9 mouse cellular contexts compared by ENCODE assay signal in the genomic region with DNA sequence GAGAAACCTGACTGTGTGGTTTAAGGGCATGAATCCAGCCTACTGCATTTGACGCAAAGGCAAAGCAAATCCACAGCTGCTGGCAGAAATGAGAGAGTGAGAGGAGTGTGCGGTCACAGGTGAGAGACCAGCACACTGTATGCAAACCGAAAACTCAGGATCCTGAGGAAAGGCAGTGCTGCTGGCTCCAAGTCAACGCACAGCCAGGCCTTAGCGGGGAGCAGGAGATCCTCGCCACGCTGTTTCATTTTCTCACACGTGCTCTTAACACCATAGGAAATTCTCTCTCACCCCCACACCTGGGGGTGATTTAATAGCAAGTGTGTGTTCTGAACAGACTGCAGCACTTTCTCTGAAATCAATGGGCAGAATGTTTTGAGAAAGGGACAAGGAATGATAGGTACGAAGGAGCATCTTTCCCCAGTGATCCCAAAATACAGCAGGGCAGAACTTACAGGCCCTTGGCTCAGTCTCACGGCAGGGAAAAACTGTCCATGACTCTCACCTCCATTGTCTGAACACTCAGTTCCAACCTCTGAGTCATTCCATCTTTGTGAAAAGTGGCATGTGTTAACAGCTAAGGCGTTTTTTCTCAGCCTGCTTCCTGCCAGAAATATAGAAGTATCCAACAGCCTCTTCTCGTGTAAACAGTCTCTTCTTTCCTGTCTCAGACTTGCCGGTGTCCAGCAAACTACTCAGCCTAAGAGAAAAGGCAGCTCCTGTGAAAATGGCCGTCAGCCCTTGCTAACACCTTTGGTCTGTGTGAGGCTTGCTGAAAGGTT.
DNase-seq lines count a peak whose midpoint lies in the region; ATAC-seq lines count a peak whose summit lies in the region.
"Had no signal": no experiment of that assay in that cellular context is flagged by ENCODE, and none has a peak within 500 bp of the region (broad histone marks: within the 10 kb centered on the region; RNA-seq: fewer than 3 reads in every experiment).

No protein-coding gene starts in this region.

- H3K27ac ChIP-seq in midbrain, embryonic 16.5 days (ENCODE audit: low read length) = 0 out of 2 replicates have a peak overlapping the region, but pooled peaks have one; percentile 8
- H3K27ac ChIP-seq in midbrain, embryonic 14.5 days (replicated peaks; ENCODE audit: low read depth, low read length) = no peak overlapping the region
- H3K27ac ChIP-seq in heart, embryonic 14.5 days (replicated peaks in 1 of 2; ENCODE audit: control insufficient read depth in 1 of 2, insufficient read depth in 1 of 2, low read depth in 2 of 2, low read length in 2 of 2) = peak overlapping the region; percentile 40 to 72
- peak overlapping the region; percentile 91 for H3K27ac ChIP-seq in stomach, embryonic 16.5 days (ENCODE audit: low read length)

- H3K27me3 ChIP-seq in midbrain, embryonic 16.5 days (ENCODE audit: control insufficient read depth, insufficient read depth, low read depth, low read length) = no peaks in the 10 kb centered on the region
- no peaks in the 10 kb centered on the region for H3K27me3 ChIP-seq in midbrain, embryonic 14.5 days (ENCODE audit: control insufficient read depth, insufficient read depth, low read length)
- no peaks in the 10 kb centered on the region for H3K27me3 ChIP-seq in heart, embryonic 14.5 days (ENCODE audit: control insufficient read depth, insufficient read depth, low read length)
- no peaks in the 10 kb centered on the region for H3K27me3 ChIP-seq in stomach, embryonic 16.5 days (ENCODE audit: control insufficient read depth, insufficient read depth, low read length)

- ATAC-seq in midbrain, embryonic 16.5 days = no peak
- ATAC-seq in midbrain, embryonic 14.5 days (ENCODE audit: low FRiP score, low TSS enrichment) = no peak
- ATAC-seq in heart, embryonic 14.5 days (ENCODE audit: insufficient number of reproducible peaks, insufficient read depth, low FRiP score, low read depth) = no peak
- peak; percentile 69; the same call in 1 of the 2 replicates for ATAC-seq in stomach, embryonic 16.5 days (ENCODE audit: insufficient read depth, low FRiP score)

- no peak overlapping the region for H3K4me2 ChIP-seq in midbrain, embryonic 16.5 days (ENCODE audit: low read length)
- H3K4me2 ChIP-seq in midbrain, embryonic 14.5 days (ENCODE audit: low read length) = no peak overlapping the region
- peak overlapping the region; percentile 21; the same call in 1 of the 2 replicates for H3K4me2 ChIP-seq in heart, embryonic 14.5 days (ENCODE audit: low read length)
- H3K4me2 ChIP-seq in stomach, embryonic 16.5 days (ENCODE audit: low read depth, low read length) = peak overlapping the region; percentile 2; the same call in 1 of the 2 replicates

- H3K9me3 ChIP-seq in midbrain, embryonic 16.5 days (replicated peaks; ENCODE audit: control insufficient read depth, low read length, poor library complexity, severe bottlenecking) = no peaks in the 10 kb centered on the region
- no peaks in the 10 kb centered on the region for H3K9me3 ChIP-seq in midbrain, embryonic 14.5 days (ENCODE audit: control insufficient read depth, low read length)
- H3K9me3 ChIP-seq in heart, embryonic 14.5 days (ENCODE audit: control insufficient read depth, low read length) = no peaks in the 10 kb centered on the region
- no peaks in the 10 kb centered on the region for H3K9me3 ChIP-seq in stomach, embryonic 16.5 days (replicated peaks; ENCODE audit: control insufficient read depth, low read length)

- peak; percentile 32 for DNase-seq in gastrocnemius, adult 18-20 months (ENCODE audit: low spot score)
- no peak for DNase-seq in gastrocnemius, postnatal 25 days
- DNase-seq in midbrain, embryonic 14.5 days = no peak
- no peak for DNase-seq in layer of hippocampus, adult 11-12 months (ENCODE audit: low spot score)
- DNase-seq in adrenal gland, adult 18-20 months (ENCODE audit: low spot score in 2 of 2) = no peak

- no peak overlapping the region for H3K9ac ChIP-seq in midbrain, embryonic 16.5 days (ENCODE audit: low read depth, low read length)
- H3K9ac ChIP-seq in midbrain, embryonic 14.5 days (replicated peaks; ENCODE audit: low read length) = no peak overlapping the region
- peak overlapping the region; percentile 32; the same call in 1 of the 2 replicates for H3K9ac ChIP-seq in heart, embryonic 14.5 days (ENCODE audit: low read length)
- H3K9ac ChIP-seq in stomach, embryonic 16.5 days (ENCODE audit: low read length) = 0 out of 2 replicates have a peak overlapping the region, but pooled peaks have one; percentile 16

- no peak overlapping the region for H3K4me3 ChIP-seq in midbrain, embryonic 16.5 days (ENCODE audit: low read depth, low read length)
- H3K4me3 ChIP-seq in midbrain, embryonic 14.5 days (replicated peaks; ENCODE audit: low read depth, low read length) = no peak overlapping the region
- no peak overlapping the region for H3K4me3 ChIP-seq in heart, embryonic 14.5 days (ENCODE audit: control insufficient read depth in 1 of 2, insufficient read depth in 1 of 2, low read depth in 1 of 2, low read length in 2 of 2)
- H3K4me3 ChIP-seq in stomach, embryonic 16.5 days (replicated peaks; ENCODE audit: low read length) = no peak overlapping the region
- H3K4me3 ChIP-seq: erythroblast, embryonic 14.5 days had no signal

- 73% methylated on average over 14 of the region's 14 CpGs for WGBS in midbrain, embryonic 16.5 days
- WGBS in midbrain, embryonic 14.5 days = 87% methylated on average over 14 of the region's 14 CpGs
- 47% methylated on average over 14 of the region's 14 CpGs for WGBS in heart, embryonic 14.5 days
- WGBS in stomach, embryonic 16.5 days = 43% methylated on average over 14 of the region's 14 CpGs

- no peaks in the 10 kb centered on the region for H3K36me3 ChIP-seq in midbrain, embryonic 16.5 days (ENCODE audit: control insufficient read depth, insufficient read depth, low read length)
- H3K36me3 ChIP-seq in midbrain, embryonic 14.5 days (ENCODE audit: control insufficient read depth, insufficient read depth, low read length) = 0 out of 2 replicates have a peak, but pooled peaks cover 3% of the 10 kb centered on the region
- H3K36me3 ChIP-seq in heart, embryonic 14.5 days (ENCODE audit: control insufficient read depth, insufficient read depth, low read length) = 0 out of 2 replicates have a peak, but pooled peaks cover 7% of the 10 kb centered on the region
- no peaks in the 10 kb centered on the region for H3K36me3 ChIP-seq in stomach, embryonic 16.5 days (ENCODE audit: control insufficient read depth, insufficient read depth, low read length)

- peaks cover 4% of the 10 kb centered on the region for H3K4me1 ChIP-seq in midbrain, embryonic 16.5 days (ENCODE audit: control insufficient read depth, insufficient read depth, low read length)
- H3K4me1 ChIP-seq in midbrain, embryonic 14.5 days (ENCODE audit: control insufficient read depth, insufficient read depth, low read length) = peaks cover 4% of the 10 kb centered on the region; the same call in 1 of the 2 replicates
- H3K4me1 ChIP-seq in heart, embryonic 14.5 days (ENCODE audit: control insufficient read depth in 2 of 2, insufficient read depth in 2 of 2, low read length in 2 of 2) = peaks cover 14 to 50% of the 10 kb centered on the region in 2 experiments
- H3K4me1 ChIP-seq in stomach, embryonic 16.5 days (ENCODE audit: control insufficient read depth, insufficient read depth, low read length) = peaks cover 31% of the 10 kb centered on the region

Comparison
In these comparisons a context has a peak if more than half of its experiments do, and no peak if none do; other contexts are left out.
1. H3K4me2 ChIP-seq: peak in heart, embryonic 14.5 days (single experiment) and stomach, embryonic 16.5 days (single experiment); none in midbrain, embryonic 16.5 days (single experiment) and midbrain, embryonic 14.5 days (single experiment).
2. H3K9ac ChIP-seq: peak in heart, embryonic 14.5 days (single experiment) and stomach, embryonic 16.5 days (single experiment); none in midbrain, embryonic 16.5 days (single experiment) and midbrain, embryonic 14.5 days (single experiment).